Mouse (Mus musculus) c-Kit-negative CD71-positive TER-119-positive erythroid progenitor cells, embryonic 14.5 days (primary cell): ENCODE data around the gene Zfp12.
"Not testable (repeated sequence)": the region's sequence is repeated elsewhere in the genome, so short reads cannot be mapped to it uniquely, and the experiment has no call there.

Experiments used
- DNase-seq: peaks from one replicate; pipeline ENCODE4 v3.0.0-alpha.2; 2013; ENCODE audit warnings: low read depth, low spot score

The Zfp12 gene

DNA sequence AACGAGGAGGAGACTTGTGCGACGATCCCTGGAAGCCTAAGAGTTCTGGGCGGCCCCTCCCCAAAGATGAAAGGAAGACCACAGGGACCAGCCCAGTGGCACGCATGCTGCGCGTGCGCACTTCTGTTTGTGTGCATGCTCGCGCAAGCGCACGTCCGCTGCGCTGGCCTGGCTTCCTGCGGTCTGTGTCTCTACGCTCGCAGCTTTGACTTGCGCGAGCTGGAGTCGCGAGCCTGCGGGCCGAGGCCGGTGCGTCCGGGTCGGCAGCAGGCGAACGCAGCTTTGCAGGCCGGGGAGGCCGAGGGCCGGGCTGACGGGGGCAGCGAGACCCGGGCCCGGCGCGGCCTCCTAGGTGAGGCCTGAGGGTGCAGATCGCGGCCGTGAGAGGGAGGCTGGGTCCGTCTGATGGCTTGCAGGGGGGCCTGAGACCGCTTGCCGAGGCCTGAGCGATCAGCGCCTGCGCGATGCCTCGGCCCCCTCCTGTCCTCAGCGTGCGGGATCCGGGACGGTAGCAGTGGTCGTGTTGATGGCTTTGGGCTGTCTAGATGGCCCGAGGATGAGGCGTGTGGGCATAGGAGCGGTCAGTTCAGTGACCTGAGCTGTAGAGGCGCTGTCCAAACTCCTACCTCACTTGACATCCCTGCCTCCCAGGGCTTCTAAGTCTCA, at the start of gene Zfp12:
TSS of gene Zfp12 (plus strand) at position 136 of the 666 bp plus-strand sequence.
- peak; percentile 16 for DNase-seq

DNA sequence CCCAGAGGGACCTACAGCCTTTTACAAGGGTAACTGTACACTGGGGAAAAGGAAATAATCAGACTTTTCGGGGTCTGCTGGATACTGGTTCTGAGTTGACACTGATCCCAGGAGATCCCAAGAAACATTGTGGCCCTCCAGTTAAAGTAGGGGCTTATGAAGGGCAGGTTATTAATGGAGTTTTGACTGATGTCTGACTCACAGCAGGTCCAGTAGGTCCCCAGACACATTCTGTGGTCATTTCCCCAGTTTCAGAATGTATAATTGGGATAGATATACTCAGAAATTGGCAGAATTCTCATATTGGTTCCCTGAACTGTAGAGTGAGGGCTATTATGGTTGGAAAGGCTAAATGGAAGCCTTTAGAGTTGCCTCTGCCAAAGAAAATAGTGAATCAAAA, 46.9 kb upstream of the Zfp12 start:
- not testable (repeated sequence) for DNase-seq

DNA sequence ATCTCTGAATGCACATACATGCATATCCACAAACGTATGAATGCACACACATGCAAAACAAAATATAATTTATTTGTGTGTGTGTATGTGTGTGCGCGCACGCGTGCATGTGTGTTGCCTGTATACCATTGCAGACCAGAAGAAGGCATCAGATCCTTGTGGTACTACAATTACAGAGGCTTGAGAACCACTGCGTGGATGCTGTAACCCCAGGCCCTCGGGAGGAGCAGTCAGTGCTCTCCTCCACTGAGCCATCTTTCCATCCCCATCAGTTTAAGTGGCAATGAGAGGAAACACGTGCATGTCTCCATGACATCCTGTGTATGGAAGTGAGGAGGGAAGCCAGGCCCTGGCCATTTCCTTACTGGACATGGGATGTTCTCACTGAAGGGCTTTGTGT, 42.2 kb upstream of the Zfp12 start:
- DNase-seq = no peak

DNA sequence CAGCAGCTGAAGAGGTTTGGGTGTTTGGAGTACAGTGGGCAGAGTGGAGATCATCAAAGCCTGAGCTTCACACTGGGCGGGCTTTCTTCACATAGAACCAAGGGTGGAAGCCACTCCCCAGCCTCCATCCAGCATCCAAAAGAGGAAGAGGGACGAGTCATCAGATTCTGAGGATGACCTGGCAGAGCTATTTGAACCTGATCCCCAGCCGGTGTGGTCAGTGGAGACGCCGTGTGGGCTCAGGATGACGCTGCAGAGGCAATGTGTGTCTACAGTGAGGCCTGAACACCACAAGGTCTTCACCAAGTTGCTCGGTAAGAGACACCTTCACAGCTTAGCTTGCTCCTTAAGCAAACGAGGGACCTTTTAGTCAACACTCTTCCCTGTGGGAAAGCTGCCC, 40.2 kb upstream of the Zfp12 start:
- not testable (repeated sequence) for DNase-seq

GRCm38 (mm10) chr5:143195166-143195565, 39.8 kb upstream of the Zfp12 start:
- DNase-seq = no peak

DNA sequence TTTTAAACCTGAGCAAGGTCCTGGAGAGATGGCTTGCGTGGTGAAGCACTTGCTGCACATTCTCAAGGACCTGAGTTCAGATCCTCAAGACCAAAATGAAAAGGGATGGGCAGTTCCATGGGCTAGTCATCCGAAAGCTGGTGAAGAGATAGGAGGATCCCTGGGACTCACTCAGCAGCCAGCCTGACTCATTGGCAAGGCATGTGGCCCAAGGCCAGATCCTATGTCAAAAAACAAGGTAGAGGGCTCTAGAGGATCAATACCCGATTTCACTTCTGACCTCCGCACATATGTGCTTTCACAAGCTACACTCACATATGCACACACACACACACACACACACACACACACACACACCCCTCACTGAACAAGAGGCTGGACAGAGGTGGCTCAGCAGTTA, 38.5 kb upstream of the Zfp12 start:
- no peak for DNase-seq

- no peak for DNase-seq
Observed at GRCm38 (mm10) chr5:143205015-143205414, 29.9 kb upstream of the Zfp12 start.

DNA sequence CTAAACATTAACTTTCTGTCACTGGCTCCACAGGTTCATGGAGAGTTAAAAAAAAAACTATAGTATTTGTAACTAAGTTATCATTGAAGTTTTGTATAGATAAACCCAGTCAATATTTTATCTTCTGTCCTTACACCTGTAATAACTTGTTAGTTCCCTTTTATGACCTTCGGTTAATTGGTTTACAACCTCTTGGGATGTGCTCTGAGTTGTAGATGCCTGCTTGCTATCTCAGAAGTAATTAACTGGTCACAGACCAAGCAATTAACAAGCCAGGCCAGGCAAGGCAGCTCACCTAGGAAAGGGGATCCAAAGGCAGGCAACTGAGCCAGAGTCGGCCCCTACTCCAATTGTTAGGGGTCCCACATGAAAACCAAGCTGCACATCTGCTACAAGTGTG, 21.1 kb upstream of the Zfp12 start:
- DNase-seq = no peak

GRCm38 (mm10) chr5:143220996-143221395, 14.0 kb upstream of the Zfp12 start:
- no peak for DNase-seq

GRCm38 (mm10) chr5:143222287-143222686, 12.7 kb upstream of the Zfp12 start:
- DNase-seq = no peak

- DNase-seq = no peak
Observed at GRCm38 (mm10) chr5:143226790-143227189, 8.2 kb upstream of the Zfp12 start, which contains the start of gene Spdye4a. Gene Spdye4a (minus strand): TSS chr5:143226890.

GRCm38 (mm10) chr5:143236036-143236435, 1.1 kb downstream of the Zfp12 start:
- no peak for DNase-seq

GRCm38 (mm10) chr5:143244926-143245325, 10.0 kb downstream of the Zfp12 start:
- no peak for DNase-seq

DNA sequence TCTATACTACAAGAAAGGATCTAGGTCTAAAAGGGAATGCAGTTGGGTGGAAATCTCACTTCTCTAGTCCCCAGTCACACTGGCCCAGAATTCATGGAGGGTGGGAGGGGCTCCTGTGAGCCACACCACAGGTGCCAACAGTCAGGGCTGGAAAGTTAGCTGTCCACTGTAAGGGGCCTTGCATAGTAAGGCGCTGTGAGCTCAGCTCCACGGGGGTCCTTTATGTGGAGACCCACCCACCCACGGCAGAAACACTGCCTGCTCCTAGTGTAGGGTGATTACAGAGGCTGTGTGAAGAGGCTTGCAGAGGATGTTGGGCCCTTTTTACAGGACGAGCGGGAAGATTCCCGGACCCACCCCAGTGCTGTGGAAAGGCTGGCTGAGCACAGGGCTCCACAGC, 17.1 kb downstream of the Zfp12 start:
- no peak for DNase-seq

- DNase-seq = no peak
Observed at GRCm38 (mm10) chr5:143252791-143253185, 17.8 kb downstream of the Zfp12 start.

GRCm38 (mm10) chr5:143253186-143253880, 18.4 kb downstream of the Zfp12 start:
- DNase-seq = no peak

GRCm38 (mm10) chr5:143253881-143254486, 19.0 kb downstream of the Zfp12 start:
- DNase-seq = no peak

DNA sequence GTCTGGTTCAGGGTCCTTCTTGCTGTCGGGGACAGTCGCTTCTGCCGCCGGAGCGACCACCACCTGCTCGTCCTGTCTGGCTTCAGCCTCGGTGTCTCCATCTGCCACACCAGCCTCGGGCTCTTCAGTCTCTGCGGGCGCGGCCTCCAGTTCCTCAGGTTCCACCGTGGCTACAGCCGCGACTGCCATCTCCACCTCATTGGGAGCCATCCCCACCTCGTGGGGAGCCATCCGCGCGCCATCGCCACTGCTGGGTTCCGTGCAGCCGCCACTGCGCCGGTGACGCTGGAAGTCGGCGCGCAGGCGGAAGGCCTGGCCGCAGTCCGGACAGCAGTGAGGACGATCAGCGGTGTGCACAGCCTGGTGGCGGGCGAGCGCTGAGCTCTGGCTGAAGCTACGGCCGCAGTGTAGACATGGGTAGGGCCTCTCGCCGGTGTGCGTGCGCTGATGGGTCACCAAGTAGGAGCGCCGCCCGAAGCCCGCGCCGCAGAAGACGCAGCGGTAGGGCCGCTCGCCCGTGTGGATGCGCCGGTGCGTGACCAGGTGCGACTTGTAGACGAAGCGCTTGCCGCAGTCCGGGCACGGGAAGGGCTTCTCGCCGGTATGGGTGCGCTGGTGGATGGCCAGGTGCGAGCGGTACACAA, 19.6 kb downstream of the Zfp12 start:
- no peak for DNase-seq

- no peak for DNase-seq
Observed at GRCm38 (mm10) chr5:143255131-143255519, 20.2 kb downstream of the Zfp12 start.

DNA sequence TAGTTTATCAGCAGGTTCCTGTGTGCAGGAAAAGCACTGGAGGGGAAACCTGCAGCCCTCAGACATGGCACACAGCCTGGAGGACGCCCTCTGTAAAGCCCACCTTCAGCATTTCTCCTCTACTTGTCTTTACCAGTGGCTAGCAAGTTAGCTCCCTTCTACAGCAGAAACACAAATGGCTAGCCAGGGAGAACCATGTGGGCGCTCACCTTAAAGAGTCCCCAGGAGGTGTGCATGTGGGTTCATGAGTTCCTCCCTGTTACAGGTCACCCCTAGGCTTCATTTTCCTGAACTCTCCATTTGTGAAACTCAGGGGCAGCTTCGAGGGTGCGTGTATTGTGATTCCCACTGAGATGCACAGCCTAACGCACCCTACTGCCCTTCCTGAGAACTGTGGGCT, 20.8 kb downstream of the Zfp12 start:
- no peak for DNase-seq

DNA sequence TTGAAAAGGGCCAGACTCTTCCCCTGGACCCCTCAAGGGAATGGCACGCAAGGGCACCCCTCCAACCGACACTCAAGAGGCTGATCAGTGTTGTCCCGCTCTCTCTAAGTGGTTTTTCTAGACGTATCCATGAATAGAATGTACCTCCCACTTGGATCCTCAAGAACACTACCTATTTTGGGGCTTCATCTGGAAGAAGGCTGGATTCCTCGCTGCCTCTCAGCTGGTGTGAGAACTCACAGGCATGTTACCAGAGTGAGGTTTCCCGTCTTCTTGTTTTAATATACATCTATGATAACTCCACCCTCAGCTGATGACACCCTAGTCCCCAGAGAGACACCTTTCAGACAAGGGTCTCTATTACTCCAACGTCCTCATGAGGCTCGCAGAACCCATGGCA, 26.7 kb downstream of the Zfp12 start:
- DNase-seq = no peak

DNA sequence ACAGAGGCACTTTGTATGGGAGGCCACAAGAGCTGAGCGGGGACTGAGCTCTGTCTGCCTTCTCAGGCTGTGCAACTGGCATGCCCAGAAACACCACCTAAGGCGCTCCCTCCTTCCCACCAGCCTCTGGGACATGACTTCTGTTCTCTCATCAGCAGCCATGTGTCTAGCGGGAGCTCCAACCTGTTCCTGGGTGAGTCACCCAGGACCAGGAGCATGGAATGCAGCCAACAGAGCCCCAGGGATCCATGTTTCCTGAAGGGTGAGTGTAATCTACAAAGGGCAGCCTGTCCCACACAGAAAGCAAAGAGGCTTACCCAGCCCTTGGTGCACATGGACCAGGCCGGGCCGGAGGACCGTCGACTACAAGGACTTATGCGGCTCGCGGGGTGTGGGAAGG, 29.7 kb downstream of the Zfp12 start:
- DNase-seq = no peak
